Mouse (Mus musculus) R1 (cell line): ENCODE data around the gene Lgr6.

Experiments
- DNase-seq: peaks from one replicate; pipeline ENCODE4 v3.0.0-alpha.2; 2018; ENCODE audit warnings: low read depth, low spot score

The Lgr6 gene

DNA sequence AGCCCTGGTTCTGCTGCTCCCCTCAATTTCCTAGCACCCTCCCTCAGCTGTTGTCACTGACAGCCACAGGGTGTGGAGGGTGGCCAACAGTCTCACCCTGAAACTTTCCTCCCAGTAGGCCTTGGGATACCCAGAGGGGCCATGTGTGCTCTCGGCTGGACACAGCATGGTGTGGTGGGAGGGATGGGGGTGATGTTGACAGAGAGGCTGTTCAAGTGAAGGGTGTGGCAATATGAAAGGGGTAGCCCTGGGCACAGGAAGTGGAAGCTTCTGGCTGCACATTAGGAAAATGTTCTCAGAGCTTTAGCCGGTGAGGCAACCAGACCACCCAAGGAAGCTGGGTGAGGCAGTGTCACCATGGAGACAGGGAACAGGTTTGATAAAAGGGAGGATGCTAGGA, 26.1 kb downstream of the Lgr6 start:
- no peak for DNase-seq

DNA sequence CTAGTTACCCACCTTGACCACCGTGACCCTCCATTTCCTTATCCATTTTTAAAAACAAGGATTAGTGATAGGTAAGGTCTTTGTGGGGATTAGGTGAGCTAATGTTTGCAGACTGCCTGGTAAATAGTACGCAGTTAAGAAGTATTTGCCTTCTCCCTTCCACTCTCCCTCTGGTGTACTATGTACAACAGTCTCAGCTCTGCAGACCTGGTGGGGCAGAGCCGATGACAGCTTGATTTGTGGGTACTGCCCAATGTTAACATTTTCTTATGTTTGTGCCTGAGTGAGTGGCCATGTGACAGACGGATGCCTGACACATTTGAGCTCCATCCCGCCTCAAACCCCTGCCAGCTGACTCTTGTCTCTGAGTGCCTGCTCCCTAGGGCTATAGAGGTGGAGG, 28.6 kb downstream of the Lgr6 start:
- no peak for DNase-seq

DNA sequence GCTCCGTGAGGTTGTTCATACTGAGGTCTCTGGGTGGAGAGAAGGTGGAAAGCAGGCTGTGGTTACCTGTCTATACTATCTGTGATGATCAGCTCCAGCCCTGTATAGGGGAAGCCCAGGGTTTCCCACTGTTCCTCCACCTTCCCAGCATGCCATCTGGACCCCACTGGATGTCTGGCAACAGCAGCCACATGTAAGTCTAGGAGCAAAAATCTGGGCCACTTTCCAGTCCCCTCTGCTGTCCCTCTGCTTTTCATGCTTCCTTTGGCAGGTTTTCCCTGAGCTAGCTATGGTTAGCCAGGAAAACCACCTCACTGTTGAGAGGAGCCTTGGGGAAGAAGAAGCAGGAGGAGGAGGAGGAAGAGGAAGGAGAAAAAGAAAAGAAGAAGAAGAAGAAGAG, 29.8 kb downstream of the Lgr6 start:
- DNase-seq: no peak

DNA sequence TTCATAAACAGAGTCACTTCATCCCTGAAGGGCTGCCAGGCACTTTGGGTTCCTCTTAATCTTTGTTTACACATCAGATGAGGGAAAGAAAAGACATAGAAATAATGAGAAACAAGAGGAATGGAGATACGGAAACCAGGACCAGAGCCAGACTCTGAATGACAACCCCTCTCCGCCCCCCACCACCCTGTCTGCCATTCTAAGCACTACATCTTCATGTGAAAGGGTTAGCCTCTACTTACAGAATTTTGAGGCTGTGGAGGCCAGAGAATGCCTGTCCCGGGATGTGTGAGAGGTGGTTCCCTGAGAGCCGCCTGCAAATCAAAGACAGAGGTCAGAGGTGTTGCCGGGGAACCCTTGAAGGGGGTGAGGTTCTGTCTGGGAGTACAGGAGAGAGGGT, 32.4 kb downstream of the Lgr6 start:
- peak; percentile 13 for DNase-seq

DNA sequence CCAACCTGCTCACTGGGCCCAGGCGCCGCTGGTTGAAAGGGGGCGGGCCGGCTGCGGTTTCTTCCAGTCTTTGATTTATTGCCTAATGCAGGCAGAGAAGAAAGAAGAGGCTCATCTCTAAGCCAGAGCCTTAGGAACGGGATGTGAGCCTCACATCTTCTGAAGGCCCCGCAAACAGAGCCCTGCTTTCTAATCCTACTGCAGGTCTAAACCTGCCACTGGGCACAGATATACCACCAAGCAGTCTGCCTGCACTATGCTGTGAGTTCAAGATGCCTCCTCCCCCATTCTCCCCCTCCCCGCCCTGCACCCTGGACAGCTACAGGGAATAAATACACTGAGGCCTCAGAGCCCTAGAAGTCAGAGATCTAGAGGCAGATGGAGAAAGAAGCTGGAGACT, 35.2 kb downstream of the Lgr6 start:
- DNase-seq: no peak

DNA sequence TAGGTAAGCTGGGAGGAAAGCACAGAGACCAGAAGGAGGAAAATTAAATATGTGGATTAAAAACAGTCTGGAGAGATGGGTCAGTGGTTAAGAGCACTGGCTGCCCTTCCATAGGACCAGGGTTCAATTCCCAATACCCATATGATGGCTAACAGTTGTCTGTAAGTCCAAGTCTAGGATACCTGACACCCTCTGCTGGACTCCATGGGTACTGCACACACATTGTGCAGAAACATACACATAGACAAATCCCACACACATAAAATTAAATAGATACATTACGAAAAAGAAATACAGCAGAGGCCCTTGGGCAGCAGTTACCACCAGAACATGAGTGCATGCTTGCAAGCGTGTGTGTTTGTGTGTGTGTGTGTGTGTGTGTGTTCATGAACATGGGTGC, 40.6 kb downstream of the Lgr6 start:
- peak; percentile 47 for DNase-seq

DNA sequence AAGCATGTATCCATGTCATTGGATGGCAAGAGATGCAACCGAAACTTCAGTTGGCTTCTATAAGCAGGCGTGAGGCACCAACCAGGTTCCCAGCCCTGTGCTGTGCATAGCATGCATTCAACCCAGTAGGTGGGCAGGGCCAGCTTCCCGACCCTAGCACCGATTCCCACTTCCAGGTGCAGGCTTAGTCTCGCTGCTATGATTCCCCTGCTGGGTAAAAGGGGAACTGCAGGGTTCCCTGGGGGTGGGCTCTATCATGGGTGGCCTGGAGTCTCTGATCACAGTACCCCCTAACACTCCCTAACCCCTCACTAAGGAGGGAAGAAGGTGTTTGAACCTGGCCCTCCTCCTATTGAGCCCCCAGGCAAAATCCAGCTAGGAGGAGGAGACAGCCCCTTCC, 42.1 kb downstream of the Lgr6 start:
- peak; percentile 54 for DNase-seq

DNA sequence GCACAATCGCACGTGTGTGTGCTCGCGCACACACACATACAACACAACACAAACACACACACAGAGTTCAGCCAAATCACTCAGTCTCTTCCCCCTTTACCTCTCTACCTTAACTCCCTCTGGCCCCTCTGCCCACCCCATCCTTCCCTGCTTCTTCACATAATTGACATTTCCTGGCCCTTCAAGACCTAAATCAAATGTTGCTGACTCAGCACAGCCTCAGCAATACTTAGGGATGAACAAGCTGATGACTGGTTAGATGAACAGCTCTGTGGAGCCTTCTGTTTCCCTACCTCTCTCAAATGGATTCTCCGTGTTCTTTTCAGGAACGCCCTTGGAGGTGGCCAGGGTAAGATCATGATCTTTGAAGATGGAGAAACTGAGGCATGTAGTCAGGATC, 43.8 kb downstream of the Lgr6 start:
- DNase-seq: no peak

DNA sequence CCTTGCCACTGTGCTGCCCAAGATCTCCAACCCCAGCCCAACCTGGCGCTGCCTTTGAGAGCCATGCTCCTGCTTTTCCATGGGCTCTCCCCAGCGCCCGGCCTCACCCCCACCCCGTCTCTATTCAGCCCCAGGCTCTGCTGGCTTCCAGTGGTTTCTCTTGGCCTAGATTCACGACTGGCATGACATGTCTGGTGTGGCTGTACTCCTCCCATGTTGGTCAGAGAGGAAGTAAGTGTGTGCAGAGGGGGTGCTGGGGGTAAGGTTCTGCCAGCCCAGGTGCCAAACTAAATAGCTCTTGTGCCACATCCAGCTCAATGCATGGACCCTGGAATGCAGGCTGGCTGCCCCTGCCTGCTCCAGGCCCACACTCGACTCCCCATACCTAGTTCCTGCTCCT, 44.9 kb downstream of the Lgr6 start:
- no peak for DNase-seq

DNA sequence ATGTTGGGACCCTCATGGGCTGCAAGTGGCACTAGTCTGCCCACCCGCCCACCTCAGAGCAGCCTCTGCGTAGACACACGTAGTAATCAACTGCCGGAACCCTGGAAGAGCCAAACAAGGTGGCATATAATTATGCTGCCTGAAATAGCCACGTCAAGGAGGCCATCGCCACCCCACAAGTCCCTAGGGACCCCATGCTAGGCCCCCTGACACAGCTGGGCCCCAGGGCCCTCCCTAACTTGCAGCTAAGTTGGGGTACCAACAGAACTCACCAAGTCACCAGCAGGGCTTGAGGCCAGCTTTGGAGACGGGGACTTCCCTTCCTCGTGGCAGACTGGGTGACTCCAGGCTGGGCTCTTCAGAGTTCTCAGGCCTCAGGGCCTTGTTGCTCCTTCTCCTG, 48.2 kb downstream of the Lgr6 start:
- DNase-seq: no peak

DNA sequence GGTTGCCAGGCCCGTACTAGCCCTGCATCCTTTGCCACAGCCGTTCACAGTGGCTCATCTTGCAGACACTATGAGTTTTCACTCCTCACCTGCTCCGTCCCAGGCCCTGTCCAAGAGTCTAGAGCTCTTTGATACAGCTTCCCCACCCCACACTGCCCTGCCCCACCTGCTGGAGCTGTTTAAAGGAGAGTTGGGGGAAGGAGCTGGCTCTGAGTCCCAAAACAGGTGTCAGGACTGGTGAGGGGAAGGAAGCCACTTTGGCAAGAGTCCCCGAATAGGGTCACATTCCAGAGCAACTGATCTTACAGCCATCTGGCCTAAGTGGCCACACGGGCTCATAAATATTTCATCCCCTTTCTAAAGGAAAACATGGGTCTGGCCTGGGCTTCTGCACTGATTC, 51.0 kb downstream of the Lgr6 start:
- no peak for DNase-seq

DNA sequence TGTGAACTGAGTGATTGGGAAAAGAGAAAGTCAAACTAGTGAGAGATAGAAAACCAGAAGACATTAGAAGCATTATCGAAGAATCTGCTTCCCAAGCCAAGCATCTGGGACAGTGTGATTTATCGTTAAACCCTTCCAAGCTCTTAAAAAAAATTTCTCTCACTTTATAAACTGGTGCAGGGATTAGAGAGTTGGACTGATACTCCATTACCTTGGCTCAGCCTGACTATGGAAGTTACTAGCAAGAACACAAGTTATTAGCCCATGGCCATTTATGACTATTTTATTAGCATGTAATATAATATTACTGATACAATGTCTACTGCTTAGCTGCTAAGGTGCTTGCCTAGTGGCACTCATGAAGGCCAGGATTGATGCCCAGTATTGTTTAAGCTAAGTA, 60.6 kb downstream of the Lgr6 start:
- DNase-seq: no peak

DNA sequence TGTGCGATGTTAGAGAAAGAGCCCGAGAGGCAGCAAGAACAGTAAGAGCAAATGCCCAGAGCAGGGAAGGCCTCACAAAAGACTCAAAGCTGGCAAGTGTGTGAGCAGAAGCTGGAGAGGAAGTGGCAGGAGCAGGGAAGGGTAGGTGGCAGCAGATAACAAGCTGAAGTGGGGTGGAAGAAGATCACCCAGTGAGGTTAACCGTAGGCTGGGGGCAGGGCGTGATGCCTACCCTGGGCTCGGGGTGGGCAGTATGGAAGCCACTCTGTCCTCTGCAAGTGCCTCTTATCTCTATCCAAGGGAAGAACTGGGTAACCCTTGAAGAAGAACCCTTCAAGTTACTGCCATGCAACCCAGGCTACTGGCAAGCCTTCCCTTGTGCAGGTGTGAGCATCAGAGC, 68.8 kb downstream of the Lgr6 start:
- DNase-seq: no peak

DNA sequence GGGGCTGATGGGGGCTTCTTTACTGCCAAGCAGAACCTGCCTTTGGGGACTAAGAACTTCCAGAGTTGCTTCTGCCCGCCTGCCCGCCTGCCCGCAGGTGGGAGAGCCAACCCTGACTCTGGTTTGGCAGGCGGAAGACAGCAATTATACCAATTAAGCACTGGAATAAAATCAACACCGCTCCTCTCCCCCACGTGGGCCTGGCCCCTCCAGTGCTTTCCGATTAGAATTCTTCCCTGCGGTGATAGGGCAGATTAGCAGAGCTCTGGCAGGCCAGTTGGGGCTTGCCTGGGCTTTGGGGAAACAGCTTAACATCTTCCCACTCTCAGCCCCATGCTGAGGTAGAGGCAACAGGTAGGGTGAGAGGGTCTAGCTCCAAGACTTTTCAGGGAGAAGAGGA, 72.4 kb downstream of the Lgr6 start:
- DNase-seq: peak; percentile 5

DNA sequence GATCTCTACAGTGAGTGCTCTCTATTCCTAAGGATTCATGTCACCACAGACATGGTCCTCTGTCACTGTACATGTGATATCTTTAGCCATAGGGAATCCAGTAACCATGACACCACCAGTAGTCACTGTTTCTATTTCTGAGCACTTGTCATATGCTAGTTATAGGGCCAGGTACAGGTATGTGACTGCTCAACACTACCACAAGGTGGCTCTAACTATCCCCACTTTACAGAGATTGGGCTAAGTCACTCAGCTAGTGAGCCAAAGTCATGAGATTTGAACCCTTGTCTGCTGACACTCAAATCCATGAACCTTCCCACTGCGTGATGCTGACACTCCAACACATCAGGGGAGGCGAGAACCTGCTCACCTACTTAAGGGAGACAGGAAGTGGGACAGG, 75.0 kb downstream of the Lgr6 start:
- DNase-seq: peak; percentile 37

DNA sequence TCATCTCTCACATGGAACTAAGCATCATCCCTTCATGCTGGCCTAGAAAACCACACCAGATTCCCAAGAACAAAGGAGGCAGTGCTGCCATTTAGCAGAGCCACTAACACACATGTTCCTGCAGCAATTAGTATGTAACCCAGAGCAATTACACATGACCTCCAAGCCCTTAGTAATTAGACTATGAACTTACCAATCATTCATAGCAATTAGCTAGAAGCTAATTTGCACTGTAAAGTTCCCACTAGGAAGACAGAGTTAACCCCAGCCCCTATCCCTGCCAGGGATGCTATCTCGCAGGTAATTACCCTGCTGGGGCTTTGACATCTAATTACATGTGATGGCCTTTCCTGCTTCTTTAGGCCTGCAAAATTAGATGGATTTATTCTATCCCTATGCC, 78.8 kb downstream of the Lgr6 start:
- no peak for DNase-seq

DNA sequence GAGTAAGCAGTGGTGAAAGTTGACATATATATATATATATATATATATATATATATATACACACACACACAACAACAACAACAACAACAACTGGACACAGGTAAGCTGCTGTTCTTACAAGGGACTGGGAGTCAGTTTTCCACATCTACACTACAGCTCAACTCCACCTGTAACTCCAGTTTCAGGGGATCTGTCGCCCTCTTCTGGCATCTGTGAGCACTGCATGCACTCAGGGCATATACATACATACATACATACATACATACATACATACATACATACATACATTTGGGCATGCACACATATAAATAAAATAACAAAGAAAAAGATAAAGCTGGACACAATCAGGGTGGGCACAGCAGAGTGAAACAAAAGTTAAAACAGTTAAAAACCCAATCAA, 81.5 kb downstream of the Lgr6 start:
- peak; percentile 67 for DNase-seq

DNA sequence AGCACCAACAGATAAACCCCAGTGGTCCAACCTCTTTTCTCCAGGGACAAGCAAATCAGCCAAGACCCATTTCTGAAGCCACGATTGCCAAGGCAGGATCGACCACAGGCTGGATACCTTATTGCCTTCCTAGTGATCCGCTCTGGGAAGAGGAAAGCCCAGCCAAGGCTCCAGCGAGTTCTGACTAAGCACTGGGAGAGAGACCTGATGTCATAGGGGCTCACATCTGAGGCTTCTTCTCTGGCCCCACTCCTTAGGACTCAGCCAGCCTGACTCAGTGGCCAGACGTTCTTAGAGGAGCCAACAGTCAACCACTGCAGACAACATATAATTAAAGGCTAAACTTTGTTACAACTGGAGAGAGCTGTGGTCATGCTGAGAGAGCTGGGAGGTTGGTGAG, 83.1 kb downstream of the Lgr6 start:
- DNase-seq: no peak

DNA sequence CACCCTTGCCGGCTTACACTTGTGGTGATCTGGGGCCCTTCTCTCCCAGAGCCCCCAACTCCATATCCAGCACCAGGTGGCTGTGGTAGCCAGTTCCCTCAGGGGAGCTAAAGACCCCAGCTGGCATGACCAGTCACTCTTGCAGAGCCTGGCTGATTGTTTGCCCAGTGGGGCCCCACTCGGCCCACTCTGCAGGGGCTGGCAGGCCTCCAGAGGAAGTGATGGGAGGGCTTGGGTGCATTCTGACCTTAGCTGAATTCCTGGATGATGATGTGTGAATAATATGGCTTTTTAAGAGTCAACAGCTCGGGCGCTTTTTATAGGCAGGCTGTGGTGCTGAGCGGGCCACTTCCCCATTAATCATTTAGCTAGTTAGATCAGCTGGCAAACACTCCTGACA, 84.1 kb downstream of the Lgr6 start:
- no peak for DNase-seq

DNA sequence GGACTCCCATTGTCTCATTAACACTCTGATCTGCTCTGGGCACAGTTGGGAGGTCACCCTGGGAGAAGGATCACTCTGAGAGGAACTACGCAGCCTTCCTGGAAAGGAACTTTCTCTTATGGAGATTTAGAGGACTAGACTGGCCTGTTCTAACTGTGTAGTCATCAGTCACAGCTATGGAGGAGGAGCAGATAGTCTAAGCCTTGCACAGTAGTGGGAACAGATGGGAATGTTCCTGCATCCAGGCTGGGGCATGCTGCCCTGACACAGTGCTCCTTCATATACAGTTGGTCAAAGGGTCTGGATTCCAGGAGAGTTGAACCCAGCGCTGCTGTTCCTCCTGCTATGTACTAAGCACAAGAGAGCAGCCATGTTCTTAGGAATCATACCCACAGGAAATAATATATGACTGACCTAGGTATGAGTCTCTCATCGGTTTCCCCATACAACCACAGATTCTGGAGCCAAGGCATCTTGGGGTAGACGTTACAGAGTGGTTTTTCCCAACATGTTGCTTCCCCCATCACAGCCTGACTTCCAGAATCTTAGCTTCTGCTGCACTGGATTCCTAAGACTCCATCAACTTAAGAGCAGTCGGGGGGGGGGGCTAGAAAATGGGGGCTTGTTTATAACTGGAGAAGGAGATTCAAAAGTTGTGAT, 84.7 kb downstream of the Lgr6 start:
- DNase-seq: no peak

DNA sequence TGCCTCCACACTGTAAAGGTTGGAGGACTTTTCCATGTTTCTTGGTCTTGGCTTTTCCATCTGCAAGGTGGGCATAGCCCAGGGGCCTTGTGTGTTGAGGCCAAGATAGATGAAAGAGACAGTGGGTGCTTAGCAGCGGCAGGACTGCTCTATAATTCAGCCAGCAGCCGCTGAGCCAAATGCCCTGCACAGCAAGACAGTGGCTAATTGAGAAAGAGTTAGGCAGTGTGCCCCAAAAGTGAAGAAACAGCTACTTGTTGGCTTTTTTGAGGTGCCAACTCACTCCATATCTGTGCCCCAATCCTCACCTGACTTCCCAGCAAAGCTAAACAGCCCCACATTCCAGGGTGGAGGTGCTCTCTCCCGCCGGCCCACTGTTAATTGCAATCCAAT, 85.3 kb downstream of the Lgr6 start:
- no peak for DNase-seq

DNA sequence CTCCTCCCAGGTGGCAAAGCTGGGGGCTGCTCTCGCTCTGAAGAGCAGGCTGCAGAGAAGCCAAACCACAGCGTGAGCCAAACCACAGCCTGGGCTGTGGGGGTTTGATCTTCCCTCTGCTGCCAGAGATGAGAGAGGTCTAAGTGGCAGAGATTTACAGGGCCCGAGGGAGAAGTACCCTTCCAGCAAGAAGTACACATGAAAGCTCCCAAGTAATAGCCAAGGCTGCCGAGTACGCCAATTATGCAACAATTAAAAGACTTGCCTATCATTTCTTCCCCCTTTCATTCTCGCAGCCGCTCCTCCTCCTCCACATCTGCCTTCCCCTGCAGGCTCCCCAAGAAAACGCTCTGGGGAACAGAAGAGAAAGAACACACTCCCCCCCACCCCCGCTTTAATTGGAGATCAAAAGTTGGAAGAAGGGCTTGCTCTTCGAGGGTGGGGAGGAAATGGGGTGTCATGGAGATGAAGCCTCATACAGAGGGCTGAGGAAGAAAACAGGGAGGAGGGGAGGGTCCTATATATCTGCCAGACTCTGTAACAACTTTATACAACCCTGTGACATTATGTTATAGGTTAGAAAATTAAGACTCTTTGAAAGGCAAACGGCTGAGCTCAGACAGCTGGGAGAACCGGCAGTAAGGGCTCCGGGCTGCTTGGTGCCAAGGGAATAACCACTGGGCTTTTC, 85.8 kb downstream of the Lgr6 start:
- DNase-seq: no peak

DNA sequence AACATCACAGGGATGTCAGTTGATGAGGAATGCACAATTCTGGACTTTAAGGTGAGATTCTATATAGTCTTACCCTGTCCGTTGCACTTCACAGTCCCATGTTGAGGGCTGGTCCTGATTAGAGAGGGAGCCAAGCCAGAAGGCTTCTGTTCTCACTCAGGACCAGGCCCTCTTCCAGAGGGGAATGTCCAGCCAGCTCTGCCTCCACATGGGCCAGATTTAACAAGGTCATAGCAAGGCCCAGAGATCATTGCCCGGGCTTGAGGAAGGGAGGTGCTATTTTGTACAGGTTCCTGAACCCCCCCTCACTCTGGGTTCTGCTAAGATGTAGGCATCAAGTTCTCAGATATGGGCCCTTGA, 87.4 kb downstream of the Lgr6 start:
- no peak for DNase-seq
